Mouse (Mus musculus) forebrain, embryonic 11.5 days (tissue): ENCODE measurements around the gene Fbxl21. TPM values are rescaled to one million over a fixed set of nuclear protein-coding genes. Genes with fewer than 3 reads are reported as not detected.

Source experiments
- ATAC-seq: fragments of 200-750 bp; cut with Nextera tagmentation; replicated peaks from 2 replicates; pipeline ENCODE4 v1.8.0; 2017; ENCODE audit warnings: moderate TSS enrichment; ENCODE audit not compliant: low FRiP score
- DNase-seq: peaks from one replicate; pipeline ENCODE4 v3.0.0-alpha.2; 2017; ENCODE audit warnings: low spot score
- H3K27ac ChIP-seq: fragments of 300-500 bp; sonication (generic); 2 replicates; pipeline ENCODE4 v1.5.1; 2014; ENCODE audit warnings: low read depth, low read length
- H3K27me3 ChIP-seq: fragments of 300-500 bp; sonication (generic); 2 replicates; pipeline ENCODE4 v1.6.1; 2014; ENCODE audit warnings: mild to moderate bottlenecking, low read length, mixed read lengths; ENCODE audit not compliant: control insufficient read depth, insufficient read depth
- H3K36me3 ChIP-seq: fragments of 300-500 bp; sonication (generic); 2 replicates; pipeline ENCODE4 v1.6.1; 2014; ENCODE audit warnings: mild to moderate bottlenecking, low read length, moderate library complexity, mixed read lengths; ENCODE audit not compliant: control insufficient read depth, insufficient read depth
- H3K4me1 ChIP-seq: fragments of 300-500 bp; sonication (generic); replicated peaks from 2 replicates; pipeline ENCODE4 v1.6.1; 2014; ENCODE audit warnings: low read length, mixed read lengths; ENCODE audit not compliant: control insufficient read depth, insufficient read depth
- H3K4me2 ChIP-seq: fragments of 300-500 bp; sonication (generic); 2 replicates; pipeline ENCODE4 v1.6.1; 2014; ENCODE audit warnings: low read depth, mild to moderate bottlenecking, low read length, moderate library complexity, mixed read lengths; ENCODE audit not compliant: severe bottlenecking
- H3K4me3 ChIP-seq: fragments of 300-500 bp; sonication (generic); 2 replicates; pipeline ENCODE4 v1.5.1; 2014; ENCODE audit warnings: low read depth, low read length
- H3K9ac ChIP-seq: fragments of 300-500 bp; sonication (generic); 2 replicates; pipeline ENCODE4 v1.6.1; 2014; ENCODE audit warnings: low read length
- H3K9me3 ChIP-seq: fragments of 300-500 bp; sonication (generic); 2 replicates; pipeline ENCODE4 v1.6.1; 2016; ENCODE audit warnings: low read length, mixed read lengths; ENCODE audit not compliant: control insufficient read depth
- WGBS: fragments of 180-500 bp; shearing (Covaris S2); extraction: QIAGEN DNeasy Blood & Tissue Kit; methylation state at CpG from one replicate; pipeline ENCODE4 v1.1.7; 2014; 5-methylcytosine and 5-hydroxymethylcytosine counted together
- polyA plus RNA-seq: library from polyadenylated mRNA; unstranded; fragments of >200 nt; fragmentation: Nextera tagmentation; extraction: Ambion mirVana; gene quantifications from 2 replicates; pipeline ENCODE4 v1.2.1, GENCODE M21; 2014

Gene Fbxl21
- polyA plus RNA-seq, 1 experiment from 2014 or later = 2.2 TPM

DNA sequence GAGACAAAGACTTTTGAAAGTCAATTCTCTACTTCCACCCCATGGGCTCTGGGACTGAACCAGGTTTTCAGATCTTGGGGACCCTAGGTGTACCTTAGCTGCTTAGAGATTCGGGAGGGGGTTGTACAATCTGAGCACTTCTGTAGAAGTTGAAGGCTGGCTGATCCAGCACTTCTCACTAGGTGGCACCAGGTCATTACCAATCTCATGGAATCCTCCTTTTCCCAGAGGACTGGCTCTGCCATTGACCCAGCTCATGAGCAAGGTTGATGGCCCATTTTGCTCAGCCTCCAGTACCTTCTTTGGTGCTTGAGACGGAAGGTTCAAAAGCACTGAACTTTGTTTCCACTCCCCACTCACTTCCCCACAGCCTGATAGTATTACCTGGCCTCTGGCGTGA is 22.1 kb upstream of the Fbxl21 start:
- H3K36me3 ChIP-seq = no peaks in the 10 kb centered on the region
- WGBS = 85% methylated on average over 3 of the region's 3 CpGs
- H3K9me3 ChIP-seq = no peaks in the 10 kb centered on the region
- no peak overlapping the region for H3K27ac ChIP-seq
- H3K4me1 ChIP-seq = no peaks in the 10 kb centered on the region
- no peak overlapping the region for H3K4me2 ChIP-seq
- no peak overlapping the region for H3K9ac ChIP-seq
- DNase-seq = no peak
- H3K27me3 ChIP-seq = no peaks in the 10 kb centered on the region
- no peak for ATAC-seq
- H3K4me3 ChIP-seq = no peak overlapping the region

- ATAC-seq = no peak
- H3K36me3 ChIP-seq = no peaks in the 10 kb centered on the region
These were observed 21.6 kb upstream of the Fbxl21 start for GRCm38 (mm10) chr13:56500636-56501035.

GRCm38 (mm10) chr13:56501866-56502420 is 20.3 kb upstream of the Fbxl21 start:
- WGBS = 74% methylated on average over 6 of the region's 6 CpGs
- DNase-seq = no peak
- H3K4me2 ChIP-seq = no peak overlapping the region
- no peak overlapping the region for H3K9ac ChIP-seq
- no peaks in the 10 kb centered on the region for H3K4me1 ChIP-seq
- H3K36me3 ChIP-seq = no peaks in the 10 kb centered on the region
- no peaks in the 10 kb centered on the region for H3K27me3 ChIP-seq
- ATAC-seq = no peak
- no peak overlapping the region for H3K27ac ChIP-seq
- no peaks in the 10 kb centered on the region for H3K9me3 ChIP-seq
- H3K4me3 ChIP-seq = no peak overlapping the region

More at GRCm38 (mm10) chr13:56500636-56501035, 21.6 kb upstream of the Fbxl21 start:
- no peak overlapping the region for H3K9ac ChIP-seq
- DNase-seq = no peak
- WGBS = 90% methylated on average over 8 of the region's 8 CpGs
- no peaks in the 10 kb centered on the region for H3K4me1 ChIP-seq
- H3K4me3 ChIP-seq = no peak overlapping the region
- no peak overlapping the region for H3K27ac ChIP-seq
- H3K4me2 ChIP-seq = no peak overlapping the region
- H3K9me3 ChIP-seq = no peaks in the 10 kb centered on the region
- no peaks in the 10 kb centered on the region for H3K27me3 ChIP-seq

- no peaks in the 10 kb centered on the region for H3K36me3 ChIP-seq
- WGBS = 82% methylated on average over 6 of the region's 6 CpGs
- ATAC-seq (no peak), DNase-seq (no peak)
- H3K4me3 ChIP-seq = no peak overlapping the region
- H3K4me2 ChIP-seq = no peak overlapping the region
- no peaks in the 10 kb centered on the region for H3K9me3 ChIP-seq
- H3K27me3 ChIP-seq = no peaks in the 10 kb centered on the region
- H3K9ac ChIP-seq = no peak overlapping the region
- no peak overlapping the region for H3K27ac ChIP-seq
- no peaks in the 10 kb centered on the region for H3K4me1 ChIP-seq
These were observed 15.3 kb upstream of the Fbxl21 start for GRCm38 (mm10) chr13:56506871-56507496.

GRCm38 (mm10) chr13:56509796-56510195 is 12.5 kb upstream of the Fbxl21 start:
- no peak for DNase-seq
- WGBS = 89% methylated on average over 2 of the region's 2 CpGs

DNA sequence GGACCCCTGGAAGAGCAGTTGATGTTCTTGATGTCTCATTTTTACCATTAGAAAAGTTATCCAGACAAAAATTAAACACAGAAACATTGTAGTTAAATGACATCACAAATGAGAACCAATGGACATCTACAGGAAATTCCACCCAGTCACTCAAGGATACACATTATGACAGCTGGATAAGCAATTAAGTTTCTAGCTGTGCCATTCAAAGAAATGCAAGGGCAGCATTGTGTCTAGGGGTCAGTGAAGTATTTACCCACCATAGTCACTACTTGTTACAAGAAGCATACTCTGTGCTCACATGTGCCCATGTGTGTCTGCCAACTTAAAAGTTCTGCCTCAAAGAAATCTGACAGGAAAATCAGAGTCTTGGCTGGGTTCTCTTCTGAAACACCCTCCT is 8.7 kb upstream of the Fbxl21 start:
- Histone ChIP-seq H3K27me3 (no peaks in the 10 kb centered on the region), H3K27ac (no peak overlapping the region), H3K36me3 (no peaks in the 10 kb centered on the region), H3K4me3 (no peak overlapping the region), H3K9ac (no peak overlapping the region), H3K9me3 (no peaks in the 10 kb centered on the region), H3K4me2 (no peak overlapping the region), H3K4me1 (no peaks in the 10 kb centered on the region; the same call in 1 of the 2 replicates)
- DNase-seq (no peak), ATAC-seq (no peak)

More at GRCm38 (mm10) chr13:56509796-56510195, 12.5 kb upstream of the Fbxl21 start:
- Histone ChIP-seq H3K9ac (no peak overlapping the region), H3K4me1 (no peaks in the 10 kb centered on the region), H3K4me3 (no peak overlapping the region), H3K4me2 (no peak overlapping the region), H3K36me3 (no peaks in the 10 kb centered on the region), H3K27ac (no peak overlapping the region), H3K9me3 (no peaks in the 10 kb centered on the region), H3K27me3 (no peaks in the 10 kb centered on the region)
- ATAC-seq = no peak

DNA sequence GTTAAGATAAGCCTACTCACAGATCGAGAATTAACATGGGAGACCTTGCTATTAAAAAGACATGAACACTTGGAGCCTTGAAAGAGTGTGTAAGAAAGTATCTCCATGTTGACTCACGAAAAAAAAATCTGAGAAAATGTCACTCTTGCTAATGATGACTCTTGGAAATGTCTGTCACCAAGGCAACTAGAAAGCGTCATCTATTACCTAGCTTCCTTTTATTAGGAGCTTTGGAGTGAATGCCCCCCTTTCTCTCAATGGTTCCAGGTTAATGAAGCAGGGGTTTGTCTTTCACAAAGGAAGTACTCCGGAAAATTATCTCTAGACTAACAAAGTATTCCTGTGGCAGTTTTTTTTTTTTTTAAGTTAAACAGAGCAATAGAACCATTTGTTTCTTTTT is 6.0 kb upstream of the Fbxl21 start:
- WGBS = 51% methylated on average over 4 of the region's 4 CpGs
- no peak for DNase-seq

DNA sequence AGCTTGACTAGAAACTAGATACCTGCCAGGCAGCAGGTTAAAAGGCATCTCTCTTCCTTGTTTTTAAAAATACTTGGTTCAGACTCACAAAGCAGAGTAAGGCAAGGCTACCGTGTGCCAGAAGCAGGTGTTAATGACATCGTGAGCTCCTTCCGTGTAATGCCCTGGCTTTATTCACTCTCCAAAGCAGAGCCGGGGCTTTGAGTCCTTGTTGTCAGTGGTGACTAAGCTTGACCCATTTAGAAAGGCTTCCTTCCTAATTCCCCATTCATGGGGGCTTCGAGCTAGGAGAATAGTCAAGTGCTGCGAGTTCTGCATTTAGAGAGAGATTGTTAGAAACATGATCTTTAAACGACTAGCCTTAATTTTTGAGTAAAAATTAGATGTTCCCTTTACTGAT is 5.5 kb upstream of the Fbxl21 start:
- DNase-seq (no peak), ATAC-seq (no peak)
- no peaks in the 10 kb centered on the region; the same call in 1 of the 2 replicates for H3K4me1 ChIP-seq
- no peak overlapping the region for H3K4me2 ChIP-seq
- H3K36me3 ChIP-seq = no peaks in the 10 kb centered on the region
- no peak overlapping the region for H3K27ac ChIP-seq
- WGBS = 23% methylated on average over 7 of the region's 7 CpGs
- H3K9me3 ChIP-seq = no peaks in the 10 kb centered on the region
- H3K27me3 ChIP-seq = no peaks in the 10 kb centered on the region
- H3K4me3 ChIP-seq = no peak overlapping the region
- no peak overlapping the region for H3K9ac ChIP-seq

More for the DNA sequence above, 6.0 kb upstream of the Fbxl21 start:
- no peaks in the 10 kb centered on the region for H3K9me3 ChIP-seq
- no peak overlapping the region for H3K4me2 ChIP-seq
- no peak overlapping the region for H3K4me3 ChIP-seq
- no peak overlapping the region for H3K27ac ChIP-seq
- H3K9ac ChIP-seq = no peak overlapping the region
- H3K36me3 ChIP-seq = no peaks in the 10 kb centered on the region
- no peak for ATAC-seq
- no peaks in the 10 kb centered on the region for H3K27me3 ChIP-seq
- H3K4me1 ChIP-seq = no peaks in the 10 kb centered on the region; the same call in 1 of the 2 replicates

DNA sequence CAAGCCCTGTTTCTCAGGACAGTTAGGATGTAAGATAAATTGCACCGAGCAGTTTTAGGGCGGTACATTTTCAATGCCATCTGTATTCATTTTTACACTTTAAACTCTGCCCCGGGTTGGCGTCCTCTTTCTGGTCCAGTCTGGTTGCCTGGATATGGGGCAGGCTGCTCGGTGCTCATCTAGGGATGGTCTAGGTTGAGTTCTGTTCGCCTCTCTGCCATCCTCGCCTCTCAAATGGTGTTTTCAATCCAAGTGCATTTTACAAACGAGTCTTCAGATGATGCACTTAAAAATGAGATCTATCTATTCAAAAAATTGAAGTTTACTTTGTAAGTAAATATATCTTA is 522 bp downstream of the Fbxl21 start:
- no peaks in the 10 kb centered on the region for H3K27me3 ChIP-seq
- H3K36me3 ChIP-seq = no peaks in the 10 kb centered on the region
- DNase-seq (no peak), ATAC-seq (peak; percentile 7; the same call in 1 of the 2 replicates)
- no peaks in the 10 kb centered on the region for H3K9me3 ChIP-seq
- no peak overlapping the region for H3K27ac ChIP-seq
- WGBS = 8% methylated on average over 8 of the region's 8 CpGs
- peak overlapping the region; percentile 67 for H3K4me3 ChIP-seq
- no peaks in the 10 kb centered on the region for H3K4me1 ChIP-seq
- peak overlapping the region; percentile 90 for H3K4me2 ChIP-seq
- peak overlapping the region; percentile 67 for H3K9ac ChIP-seq
